Mouse (Mus musculus) limb, embryonic 13.5 days (tissue): ENCODE results near the gene Tex50. TPM values are rescaled to one million over a fixed set of nuclear protein-coding genes. Genes with fewer than 3 reads are reported as not detected.

Experiments used
- ATAC-seq: fragments of 200-750 bp; cut with Nextera tagmentation; 2 replicates; pipeline ENCODE4 v1.8.0; 2017; ENCODE audit warnings: low read depth, moderate number of reproducible peaks, moderate TSS enrichment; ENCODE audit not compliant: low FRiP score
- H3K27ac ChIP-seq: fragments of 300-500 bp; sonication (generic); 2 replicates; pipeline ENCODE4 v1.5.1; 2015; ENCODE audit warnings: inconsistent platforms, mild to moderate bottlenecking, moderate library complexity
- H3K27me3 ChIP-seq: fragments of 300-500 bp; sonication (generic); 2 replicates; pipeline ENCODE4 v1.6.1; 2015; ENCODE audit warnings: mild to moderate bottlenecking, inconsistent platforms
- H3K36me3 ChIP-seq: fragments of 300-500 bp; sonication (generic); 2 replicates; pipeline ENCODE4 v1.6.1; 2015; ENCODE audit warnings: inconsistent platforms, mild to moderate bottlenecking, moderate library complexity
- H3K4me1 ChIP-seq: fragments of 300-500 bp; sonication (generic); 2 replicates; pipeline ENCODE4 v1.6.1; 2015; ENCODE audit warnings: inconsistent platforms
- H3K4me2 ChIP-seq: fragments of 300-500 bp; sonication (generic); replicated peaks from 2 replicates; pipeline ENCODE4 v1.6.1; 2015; ENCODE audit warnings: inconsistent platforms, mild to moderate bottlenecking, moderate library complexity
- H3K4me3 ChIP-seq: fragments of 300-500 bp; sonication (generic); 2 replicates; pipeline ENCODE4 v1.5.1; 2015; ENCODE audit warnings: moderate library complexity, mild to moderate bottlenecking, inconsistent platforms
- H3K9ac ChIP-seq: fragments of 300-500 bp; sonication (generic); 2 replicates; pipeline ENCODE4 v1.6.1; 2015; ENCODE audit warnings: mild to moderate bottlenecking, inconsistent platforms
- H3K9me3 ChIP-seq: fragments of 300-500 bp; sonication (generic); 2 replicates; pipeline ENCODE4 v1.6.1; 2016; ENCODE audit warnings: inconsistent platforms
- WGBS: fragments of 180-500 bp; shearing (Covaris S2); methylation state at CpG from one replicate; pipeline ENCODE4 v1.1.7; 2015; 5-methylcytosine and 5-hydroxymethylcytosine counted together
- polyA plus RNA-seq: library from polyadenylated mRNA; unstranded; fragments of >200 nt; fragmentation: Nextera tagmentation; extraction: Ambion mirVana; gene quantifications from 2 replicates; pipeline ENCODE4 v1.2.1, GENCODE M21; 2015

The Tex50 gene
- polyA plus RNA-seq, 1 experiment from 2014 or later = 0.15 TPM

- no peak overlapping the region for H3K9ac ChIP-seq
- no peak for ATAC-seq
- WGBS = 92% methylated on average over 8 of the region's 8 CpGs
Measured at GRCm38 (mm10) chr1:161109216-161109615, 49.9 kb downstream of the Tex50 start.

More at GRCm38 (mm10) chr1:161109216-161109615, 49.9 kb downstream of the Tex50 start:
- Histone ChIP-seq H3K4me1 (no peaks in the 10 kb centered on the region), H3K36me3 (peaks cover 29% of the 10 kb centered on the region), H3K4me2 (no peak overlapping the region), H3K27ac (no peak overlapping the region), H3K9me3 (no peaks in the 10 kb centered on the region), H3K4me3 (no peak overlapping the region), H3K27me3 (no peaks in the 10 kb centered on the region)

Other genes with a start within 250 kb of the Tex50 start
- 3.9 and 4.3 TPM in 2 replicates for gene Serpinc1, start 180.7 kb downstream of the Tex50 start, polyA plus RNA-seq
- gene Zbtb37, start 124.5 kb downstream of the Tex50 start, polyA plus RNA-seq = 10.8 and 13.4 TPM in 2 replicates
- gene Dars2, start 88.7 kb downstream of the Tex50 start, polyA plus RNA-seq = 25.4 and 26.9 TPM in 2 replicates
- gene Cenpl, start 88.6 kb downstream of the Tex50 start, polyA plus RNA-seq = 33.9 and 35.0 TPM in 2 replicates
- gene Klhl20, start 27.8 kb downstream of the Tex50 start, polyA plus RNA-seq = 17.1 and 17.3 TPM in 2 replicates
- 2.3 and 3.1 TPM in 2 replicates for gene Ankrd45, start 16.6 kb downstream of the Tex50 start, polyA plus RNA-seq
- 410 and 414 TPM in 2 replicates for gene Prdx6, start 91.9 kb upstream of the Tex50 start, polyA plus RNA-seq
- gene Tnfsf4, start 236.1 kb upstream of the Tex50 start, polyA plus RNA-seq = not detected in 2 replicates